Mouse (Mus musculus) left cerebral cortex, adult 8-10 months (tissue): ENCODE data around the gene Atg16l2. TPM values are rescaled to one million over a fixed set of nuclear protein-coding genes. Genes with fewer than 3 reads are reported as not detected.

Experiments used
- DNase-seq, 2 experiments: peaks; one replicate each; pipeline ENCODE4 v3.0.0; 2022; ENCODE audit warnings: low spot score in 2 of 2
- total RNA-seq, 4 experiments: library from RNA; stranded (reverse); gene quantifications; 2 replicates each; pipeline ENCODE4 v1.2.4; 2022

The Atg16l2 gene
- total RNA-seq, 4 experiments from 2014 or later = 46.0 to 66.1 (median 57.3) TPM

DNA sequence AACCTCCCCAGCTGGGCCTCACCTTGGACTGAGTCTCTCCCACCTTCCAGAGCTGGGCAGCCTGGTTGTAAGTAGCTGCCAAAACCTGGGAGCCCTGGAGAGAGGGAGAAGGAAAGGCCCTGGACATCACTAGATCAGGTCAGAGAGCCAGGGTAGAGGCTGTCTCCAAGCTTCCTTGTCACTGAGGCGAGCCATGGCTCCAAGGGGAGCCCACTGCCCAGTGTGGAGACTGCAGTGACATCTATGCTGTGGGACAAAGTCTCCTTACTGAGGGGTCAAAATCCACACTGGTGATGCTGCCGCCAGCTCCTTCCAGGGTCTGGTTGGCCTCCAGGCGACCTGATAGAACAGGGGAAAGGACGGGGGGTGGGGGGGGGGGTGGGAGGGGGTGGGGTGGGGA is 10.0 kb downstream of the Atg16l2 start:
- no peak for DNase-seq

DNA sequence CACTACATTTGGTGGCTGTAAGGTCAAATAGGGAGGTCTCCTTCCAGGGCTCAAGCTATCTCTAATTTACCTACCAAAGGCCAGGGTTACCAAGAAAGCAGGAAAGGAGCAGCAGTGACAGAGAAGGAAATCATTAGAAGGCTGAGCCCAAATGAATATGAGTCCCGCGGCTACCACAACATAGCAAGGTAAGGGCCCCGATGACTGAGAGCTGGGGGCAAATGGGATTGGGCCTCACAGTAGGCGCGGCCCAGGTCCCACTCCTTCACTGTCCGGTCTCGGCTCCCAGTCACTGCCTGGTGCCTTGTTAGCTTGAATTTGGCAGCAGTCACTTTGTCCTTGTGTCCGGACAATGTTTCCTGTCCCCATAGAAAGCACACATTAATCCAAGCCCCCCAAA is 10.4 kb downstream of the Atg16l2 start:
- DNase-seq = no peak

DNA sequence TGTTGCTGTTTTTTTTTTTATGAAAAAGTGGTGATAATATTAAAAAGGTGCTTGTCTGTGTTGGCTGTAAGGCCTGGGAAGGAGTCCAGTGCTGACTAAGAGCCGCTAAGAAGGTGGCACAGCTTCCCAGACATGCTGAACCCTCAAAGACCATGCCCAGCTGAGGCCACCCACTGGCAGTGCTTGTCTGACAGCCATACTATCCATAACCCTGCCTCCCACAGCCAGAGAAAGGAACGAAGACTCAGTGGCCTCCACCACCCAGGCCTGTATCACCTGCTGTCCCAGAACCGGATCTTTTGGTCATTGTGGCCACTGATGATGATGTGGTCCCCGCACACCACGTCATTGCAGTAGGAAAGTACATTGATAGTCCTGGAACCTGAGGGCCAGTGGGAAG is 10.8 kb downstream of the Atg16l2 start:
- DNase-seq = no peak

DNA sequence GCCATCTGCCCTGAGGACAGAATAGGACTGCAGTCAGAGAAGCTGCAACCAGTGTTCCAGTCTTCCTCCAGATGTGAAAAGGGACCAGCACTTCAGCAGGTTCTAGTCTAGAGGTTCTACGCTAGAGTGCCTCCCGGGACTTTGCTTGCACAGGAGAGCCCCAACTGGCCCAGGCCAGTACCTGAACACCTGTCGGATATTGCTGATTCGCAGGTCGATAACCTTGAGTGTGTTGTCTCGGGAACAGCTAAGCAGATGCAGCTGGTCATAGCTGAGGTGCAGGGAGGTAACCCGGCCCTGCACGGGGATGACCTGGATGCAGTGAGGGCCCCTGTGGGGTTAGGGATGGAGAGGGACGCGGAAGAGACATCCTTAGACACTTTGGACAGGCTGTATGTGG is 11.7 kb downstream of the Atg16l2 start:
- no peak for DNase-seq

DNA sequence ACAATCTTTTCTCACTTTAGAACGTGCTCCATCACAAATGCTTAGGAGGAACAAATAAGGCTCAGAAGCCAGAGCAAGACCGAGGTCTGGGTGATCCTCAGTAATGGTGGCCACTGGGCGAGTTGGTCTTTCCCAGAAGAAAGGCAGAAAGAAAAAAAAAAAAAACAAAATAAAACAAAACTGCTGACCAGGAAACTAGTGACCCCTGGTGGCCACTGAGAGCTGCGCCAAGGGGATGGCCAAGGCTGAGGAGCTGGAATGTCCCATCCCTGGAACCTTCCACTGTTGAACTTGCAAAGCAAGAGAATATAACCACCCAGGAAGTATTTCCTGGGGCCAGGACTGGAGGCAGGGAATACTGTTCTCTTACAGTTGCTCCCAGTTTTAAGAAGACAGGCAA is 13.6 kb downstream of the Atg16l2 start:
- no peak for DNase-seq

DNA sequence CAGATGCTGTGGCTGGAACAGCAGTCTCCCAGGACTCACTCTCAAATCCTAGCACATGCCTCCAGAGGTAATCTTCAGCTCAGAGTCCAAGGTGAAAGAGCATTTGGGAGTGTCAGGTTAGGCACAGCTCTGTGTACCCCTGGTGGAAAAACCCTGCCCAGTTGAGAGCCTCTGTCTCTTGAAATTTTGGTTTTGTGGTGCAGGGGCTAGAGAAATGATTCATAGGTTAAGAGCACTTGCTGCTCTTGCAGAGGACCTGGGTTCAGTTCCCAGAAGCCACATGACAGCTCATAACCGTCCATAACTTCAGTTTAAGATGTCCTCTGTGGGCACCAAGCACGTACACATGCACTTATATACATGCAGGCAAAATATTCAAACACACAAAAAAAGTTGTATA is 14.2 kb downstream of the Atg16l2 start:
- no peak for DNase-seq

DNA sequence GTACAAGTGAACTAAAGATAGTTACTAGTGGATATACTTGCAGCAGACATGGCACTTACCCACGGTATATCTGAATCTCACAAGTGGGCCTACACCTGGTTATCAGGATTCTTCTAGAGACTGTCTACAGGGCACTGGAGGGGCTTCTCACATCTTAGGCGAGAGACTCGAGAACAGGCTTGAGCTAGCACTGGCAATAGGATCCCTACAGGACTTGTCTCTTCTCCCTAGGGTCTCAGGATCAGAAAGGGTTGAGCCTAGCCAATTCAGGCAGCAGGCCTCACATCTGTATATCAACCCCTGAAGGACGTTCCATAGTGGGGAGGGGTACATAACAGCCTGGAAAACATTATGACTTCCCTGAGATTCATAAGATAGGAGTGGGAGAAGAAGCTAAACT is 15.2 kb downstream of the Atg16l2 start:
- no peak for DNase-seq

DNA sequence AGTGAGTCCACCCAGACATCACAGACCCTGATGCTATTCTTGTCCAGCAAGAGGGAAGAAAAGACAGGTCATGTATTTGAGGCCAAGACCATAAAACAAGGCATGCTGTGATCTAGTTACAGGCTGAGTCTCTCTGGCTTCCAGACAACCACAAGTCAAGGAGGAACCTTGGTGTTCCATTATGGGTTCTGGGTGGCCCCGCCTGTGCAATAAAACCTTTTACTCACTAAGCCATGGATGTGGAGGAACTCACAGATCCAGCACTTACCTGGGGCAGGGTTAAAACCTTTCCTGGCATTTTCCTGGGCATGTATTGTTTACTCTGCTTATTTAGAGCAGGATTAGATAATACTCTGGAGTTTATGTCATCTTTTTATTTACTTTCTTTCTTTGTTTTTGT is 17.5 kb downstream of the Atg16l2 start:
- DNase-seq = no peak

DNA sequence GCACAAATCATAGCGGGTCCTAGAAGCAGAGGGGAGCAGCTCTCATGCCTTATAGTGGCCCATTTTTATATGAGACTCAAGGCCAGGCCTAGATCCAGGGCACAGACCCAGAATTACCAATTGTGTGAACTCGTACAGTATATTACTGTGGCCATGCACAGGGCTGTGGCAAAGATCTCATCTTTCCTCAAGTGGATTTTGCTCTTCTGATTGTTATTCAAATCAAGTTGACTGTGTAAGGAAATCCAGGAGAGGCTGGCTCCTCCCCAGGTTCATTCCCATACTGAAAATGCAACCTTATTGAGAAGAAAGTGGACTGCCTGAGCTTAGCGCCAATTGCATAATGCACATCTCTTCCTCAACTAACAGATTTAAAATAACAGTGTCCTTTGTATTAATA is 19.3 kb downstream of the Atg16l2 start:
- DNase-seq = no peak

DNA sequence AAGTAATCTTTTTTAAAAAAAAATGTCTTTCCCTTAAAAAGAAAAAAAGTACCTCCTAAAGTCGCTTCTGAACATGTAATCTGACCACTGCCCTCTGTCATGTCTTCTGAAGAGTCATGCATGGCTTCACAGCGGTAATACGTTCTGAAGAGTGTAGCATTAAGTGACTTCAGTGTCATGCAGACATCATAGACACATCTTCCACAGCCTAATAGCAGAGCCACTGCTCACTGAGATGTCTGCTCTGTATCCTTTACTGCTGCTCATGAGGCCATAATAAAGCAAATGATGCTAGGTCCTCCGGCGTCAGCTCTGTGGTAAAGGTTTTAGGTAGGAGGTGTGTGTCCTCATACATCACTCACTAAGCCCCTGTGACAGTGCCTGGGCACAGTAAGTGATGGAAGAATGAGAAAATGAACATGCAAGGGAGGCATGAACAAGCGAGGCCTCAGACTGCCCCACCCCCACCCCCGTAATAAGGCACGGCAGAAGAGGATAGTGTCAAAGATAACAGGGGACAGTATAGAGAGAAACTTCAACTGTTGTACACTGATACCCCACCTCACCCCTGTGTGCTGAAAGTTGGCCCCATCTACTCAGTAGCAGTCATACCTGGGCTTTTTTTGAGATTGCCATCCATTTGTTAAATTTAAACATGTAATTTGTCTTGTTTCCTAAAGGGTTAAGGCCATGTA is 29.4 kb downstream of the Atg16l2 start:
- no peak for DNase-seq

DNA sequence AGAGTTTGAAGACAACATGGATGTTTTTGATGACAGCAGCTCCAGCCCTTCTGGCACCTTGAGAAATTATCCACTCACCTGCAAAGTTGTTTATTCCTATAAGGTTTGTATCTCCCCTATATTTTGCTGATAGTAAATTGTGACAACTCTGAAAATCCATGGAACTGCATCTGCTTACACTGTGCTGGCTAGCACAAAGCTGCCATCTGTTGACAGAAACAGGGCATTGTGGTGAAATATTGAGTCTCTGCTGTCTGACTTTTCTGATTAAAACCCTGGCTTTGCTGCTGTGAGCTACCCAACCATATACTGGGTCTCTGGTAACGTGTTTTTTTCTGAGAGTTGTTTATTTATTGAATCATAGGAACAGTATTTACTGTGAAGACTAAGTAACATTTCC is 30.4 kb downstream of the Atg16l2 start:
- DNase-seq = no peak

DNA sequence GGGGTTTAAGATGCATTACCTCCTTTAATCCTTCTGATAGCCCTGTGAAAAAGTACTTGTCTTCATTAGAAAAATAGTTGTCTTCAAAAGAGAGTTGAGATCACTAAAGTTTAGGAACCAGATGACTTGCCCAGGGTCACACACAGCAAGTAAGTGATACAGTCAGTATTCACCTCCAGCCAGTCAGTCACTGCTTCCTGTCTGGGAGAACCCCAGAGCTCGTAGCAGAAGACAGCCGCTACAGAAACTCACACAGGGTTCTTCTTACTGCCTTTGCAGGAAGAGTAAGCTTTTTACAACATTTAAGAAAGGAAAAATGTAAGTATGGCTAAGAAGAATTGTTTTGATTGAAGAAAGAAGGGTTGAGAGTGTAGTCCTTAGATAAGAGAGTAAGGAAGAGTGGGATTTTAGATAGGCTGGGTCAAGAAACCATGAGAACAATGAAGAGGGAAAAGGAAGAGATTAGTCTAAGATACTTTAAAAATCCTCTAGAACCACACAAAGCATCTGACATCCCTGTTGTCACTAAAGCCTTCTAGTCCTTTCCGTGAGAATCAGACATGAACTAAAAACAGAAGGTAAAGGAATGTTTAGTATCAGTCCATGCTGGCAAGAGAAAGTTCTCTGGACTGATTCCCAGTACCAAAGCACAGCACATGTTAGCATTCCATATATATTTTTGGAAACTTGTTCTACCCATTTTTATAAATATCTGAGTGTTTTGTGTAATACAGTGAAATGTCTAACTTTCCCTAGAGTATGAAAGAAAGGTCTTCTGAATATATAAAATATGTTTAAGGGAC is 34.4 kb downstream of the Atg16l2 start:
- DNase-seq = no peak

DNA sequence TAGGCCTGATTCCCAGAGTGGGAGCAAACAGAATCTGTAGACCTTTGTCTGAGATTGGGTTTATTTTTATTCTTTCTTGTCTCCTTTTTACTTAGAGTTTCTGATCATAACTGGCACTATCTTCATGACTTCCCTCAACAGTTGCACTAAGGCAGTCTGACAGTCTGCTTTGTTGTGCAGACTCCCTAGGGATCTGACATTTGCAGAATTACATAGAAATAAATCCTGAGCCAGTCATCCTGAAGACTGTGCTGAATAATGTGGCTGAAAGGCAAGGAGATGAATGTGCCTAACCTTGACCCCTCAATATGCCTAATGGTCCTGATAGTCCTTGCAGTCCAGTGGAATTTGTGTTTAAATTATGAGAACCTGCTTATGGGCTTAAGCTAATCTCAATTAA is 38.5 kb downstream of the Atg16l2 start:
- DNase-seq = no peak

DNA sequence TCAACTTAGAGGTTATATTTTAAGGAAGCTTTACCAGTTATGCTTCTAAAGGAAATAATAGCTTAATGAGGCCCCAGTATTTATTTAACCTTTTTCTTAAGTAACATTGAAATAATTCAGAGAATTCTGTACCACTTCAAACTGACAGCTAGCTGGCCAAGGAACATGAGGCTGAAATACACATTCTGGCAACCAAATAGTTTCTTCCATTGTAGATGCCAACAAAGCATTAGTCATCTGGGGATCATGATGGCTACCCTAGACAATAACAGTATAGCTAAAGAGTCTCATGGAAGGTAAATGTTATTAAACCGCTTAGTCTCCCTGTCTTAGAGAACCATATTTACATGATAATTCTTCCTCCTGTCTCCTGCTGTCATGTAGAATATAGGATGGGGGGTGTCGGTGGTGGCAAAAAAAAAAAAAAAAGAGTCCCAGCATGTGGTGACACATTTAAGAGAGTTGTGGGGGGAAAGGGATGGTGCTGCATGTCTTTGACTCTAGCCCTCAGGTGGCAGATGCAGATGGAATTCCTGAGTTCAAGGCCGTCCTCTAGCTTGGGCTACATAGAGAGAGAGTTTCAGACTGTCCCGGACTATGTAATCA is 40.0 kb downstream of the Atg16l2 start:
- no peak for DNase-seq

DNA sequence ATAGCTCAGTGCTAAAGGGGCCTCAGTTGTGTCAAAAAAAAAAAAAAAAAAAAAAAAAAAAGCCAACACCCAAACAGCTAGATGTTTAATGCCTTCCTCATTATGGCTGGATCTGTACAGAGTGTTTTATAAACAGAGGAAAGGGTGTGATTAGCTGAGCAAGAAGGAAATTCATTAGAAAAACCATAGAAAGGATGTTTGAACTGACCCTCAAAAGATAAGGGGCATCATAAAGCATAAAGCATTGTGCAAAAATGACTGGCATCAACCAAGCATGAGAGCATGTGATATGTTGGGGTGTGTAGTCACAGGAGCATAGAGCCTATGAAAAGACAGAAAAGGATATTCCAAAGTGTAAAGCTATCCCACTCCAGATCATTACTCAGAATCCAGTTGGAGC is 43.6 kb downstream of the Atg16l2 start:
- no peak for DNase-seq

DNA sequence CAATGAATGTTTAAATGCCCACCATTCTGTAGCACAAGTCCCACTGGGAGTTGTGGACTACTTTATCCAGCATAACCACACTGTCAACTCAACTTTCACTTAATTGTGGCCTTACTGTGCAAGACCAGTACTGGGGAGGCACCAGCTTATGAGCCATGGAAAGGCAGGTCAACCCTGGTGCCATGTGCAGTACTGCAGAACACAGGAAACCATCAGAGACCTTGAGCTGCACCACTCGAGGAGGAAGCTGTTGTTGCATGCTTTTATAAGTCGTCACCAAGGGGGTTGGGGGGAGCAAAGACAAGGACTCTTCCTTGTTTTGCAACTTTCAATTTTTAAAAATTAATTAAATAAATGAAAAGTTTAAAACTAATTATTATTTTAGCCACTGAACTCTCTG is 49.0 kb downstream of the Atg16l2 start:
- DNase-seq = no peak

DNA sequence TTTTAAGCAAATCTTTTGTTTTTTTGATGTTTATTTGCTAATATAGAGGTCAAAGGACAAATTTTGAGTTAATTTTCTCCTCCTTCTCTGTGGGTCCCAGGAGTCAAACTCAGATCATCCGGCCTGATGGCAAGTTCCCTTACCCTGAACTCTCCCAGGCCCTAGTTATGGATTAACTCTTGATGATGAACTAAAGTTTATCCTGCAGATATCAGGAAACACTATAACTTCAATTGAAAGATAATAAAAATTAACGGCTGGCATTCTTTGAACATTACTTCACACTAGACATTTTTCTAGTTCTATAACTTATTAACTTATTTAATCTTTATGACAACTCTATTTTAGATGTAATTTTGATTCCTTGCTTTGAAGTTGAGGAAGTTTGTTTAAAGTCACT is 52.9 kb downstream of the Atg16l2 start:
- no peak for DNase-seq

DNA sequence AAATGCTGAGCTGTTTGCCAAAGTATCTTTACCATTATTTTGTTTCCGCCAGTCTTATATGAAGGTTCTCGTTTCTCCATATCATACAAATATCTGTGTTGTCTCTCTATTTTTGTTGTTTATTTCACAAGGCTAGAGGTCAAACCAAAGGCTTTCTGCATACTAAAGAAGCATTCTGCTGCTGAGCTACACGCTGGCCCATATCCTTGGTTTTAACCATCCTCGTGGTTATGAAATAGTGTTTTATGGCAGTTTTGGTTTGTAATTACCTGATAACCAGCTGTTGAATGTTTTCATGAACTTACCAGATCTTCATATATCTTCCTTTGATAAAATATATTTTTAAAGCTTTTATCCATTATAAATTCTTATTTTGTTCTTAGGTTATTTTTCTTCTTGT is 53.3 kb downstream of the Atg16l2 start:
- DNase-seq = no peak

DNA sequence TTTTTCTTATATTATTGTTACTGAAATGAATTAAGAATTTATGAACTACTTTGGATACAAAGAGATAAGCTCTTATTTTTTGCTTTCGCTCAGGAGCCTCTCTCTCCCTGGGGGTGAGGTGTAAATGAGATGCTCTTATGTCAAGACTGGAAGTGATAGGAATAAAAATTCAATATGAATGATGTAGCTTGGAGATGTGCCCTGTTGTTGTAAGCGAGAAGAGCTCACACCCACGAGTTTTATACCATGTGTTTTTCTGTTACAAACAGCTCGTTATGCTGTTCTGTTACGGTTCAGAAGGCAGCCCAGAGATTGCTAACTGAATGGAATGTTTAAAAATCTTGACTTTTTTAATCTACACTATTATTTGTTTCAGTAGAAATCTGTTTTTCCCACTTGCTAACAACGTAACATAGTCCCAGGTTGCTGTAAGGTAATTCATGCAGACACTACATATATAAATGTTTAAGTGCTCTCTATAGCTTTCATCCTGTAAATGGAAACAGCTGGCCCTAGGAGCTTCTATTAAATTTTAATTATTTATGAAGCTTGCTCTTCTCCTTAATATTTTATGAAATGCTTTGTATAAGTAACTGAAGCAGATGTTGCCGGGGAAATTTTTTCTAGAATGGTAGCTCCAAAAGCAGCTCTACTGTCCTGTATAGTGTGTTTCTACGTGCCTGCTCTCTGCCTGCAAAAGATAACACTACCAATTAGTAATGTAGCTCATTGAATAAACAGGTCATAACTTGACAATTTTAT is 65.2 kb downstream of the Atg16l2 start:
- no peak for DNase-seq

DNA sequence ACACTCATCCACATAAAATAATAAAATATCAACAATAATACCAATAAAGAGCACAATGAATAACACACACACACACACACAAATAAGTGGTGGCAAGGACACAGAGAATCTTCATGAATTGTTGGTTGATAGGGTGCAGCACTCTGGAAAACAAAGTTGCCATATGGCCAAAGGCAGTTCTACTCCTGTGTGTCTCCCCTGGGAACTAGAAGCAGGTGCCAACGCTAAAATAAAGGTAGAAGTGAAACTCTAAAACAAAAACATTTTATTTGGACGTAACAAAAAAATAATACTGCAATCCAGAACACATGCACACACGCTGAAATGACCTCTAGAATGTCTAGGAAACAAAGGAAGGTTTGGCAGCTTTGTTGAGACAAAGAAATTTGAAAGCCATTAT is 69.3 kb downstream of the Atg16l2 start:
- DNase-seq = no peak

DNA sequence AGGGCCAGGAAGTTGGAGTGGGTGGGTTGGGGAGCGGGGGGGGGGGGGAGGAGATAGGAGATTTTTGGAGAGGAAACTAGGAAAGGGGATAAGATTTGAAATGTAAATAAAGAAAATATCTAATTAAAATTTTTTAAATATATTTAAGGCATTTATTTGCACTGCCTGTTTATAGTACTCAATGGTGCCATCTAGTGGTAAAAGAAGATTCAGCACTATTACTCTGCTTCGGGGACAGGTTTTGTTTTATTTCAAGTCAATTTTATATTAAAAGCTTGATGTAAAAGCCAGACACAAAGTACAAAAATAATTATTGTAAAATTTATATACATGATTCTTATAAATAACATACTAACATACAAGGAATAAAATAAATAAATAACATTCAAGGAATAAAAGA is 70.6 kb downstream of the Atg16l2 start:
- no peak for DNase-seq

DNA sequence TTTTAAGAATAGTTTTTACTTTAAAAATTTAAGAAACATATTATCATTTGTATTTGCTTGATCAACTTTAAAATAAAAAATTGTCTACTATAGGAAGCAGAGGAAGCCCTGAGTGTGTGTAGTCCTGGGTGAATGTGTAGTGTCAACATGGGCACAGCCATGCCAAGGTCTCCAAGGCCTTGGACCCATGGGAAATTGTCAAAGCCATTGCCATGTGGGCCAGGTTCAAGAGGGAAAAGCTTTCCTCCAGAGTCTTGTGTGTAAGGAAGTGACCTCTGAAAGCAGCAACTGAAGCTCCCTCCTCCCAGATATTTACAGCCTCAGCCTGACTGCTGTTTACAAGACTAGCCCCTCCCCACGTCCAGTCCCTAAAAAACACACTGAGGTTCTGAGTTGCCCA is 72.7 kb downstream of the Atg16l2 start:
- DNase-seq = no peak
